Mouse (Mus musculus) lung, adult 2 months (tissue): ENCODE data around the gene Celf2.

Experiments
- CTCF ChIP-seq: fragments of 200-500 bp; IDR thresholded peaks from 2 replicates; pipeline ENCODE4 v1.5.1; 2011; ENCODE audit warnings: mild to moderate bottlenecking, low read length, control low read depth; ENCODE audit not compliant: insufficient read depth
- POLR2A ChIP-seq: fragments of 200-500 bp; IDR thresholded peaks from 2 replicates; pipeline ENCODE4 v1.6.1; 2011; ENCODE audit warnings: low read depth, mild to moderate bottlenecking, control low read depth, low read length, borderline replicate concordance; ENCODE audit errors: extremely low read depth

DNA sequence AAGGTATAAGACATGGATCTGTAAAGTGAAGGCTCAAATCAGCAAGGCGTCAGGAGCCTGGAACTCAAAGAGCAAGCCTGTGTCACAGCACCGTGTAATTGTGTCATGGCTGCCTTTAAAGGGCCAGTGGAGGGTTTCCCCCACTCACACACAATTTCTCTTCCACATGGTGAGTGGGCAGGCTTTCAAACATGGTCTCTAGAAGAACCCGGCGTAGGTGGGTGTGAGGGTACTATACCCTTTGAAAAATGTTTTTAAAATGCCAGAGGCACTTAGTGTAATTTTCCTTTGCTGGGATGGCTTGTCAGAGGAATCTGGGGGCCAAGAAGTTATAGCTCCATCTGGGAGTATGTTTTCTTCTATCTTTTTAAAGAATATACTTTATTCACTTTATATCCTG lies 594.0 kb downstream of the Celf2 start:
- TF ChIP-seq CTCF, result no peak
- TF ChIP-seq POLR2A, result no peak
